Mouse (Mus musculus) embryo, embryonic 10 days (tissue): Measurements from ENCODE around the gene Ccl12.

Source experiments
- DNase-seq: peaks from one replicate; pipeline ENCODE4 v3.0.0-alpha.2; 2015; ENCODE audit warnings: low spot score

Ccl12 gene

DNA sequence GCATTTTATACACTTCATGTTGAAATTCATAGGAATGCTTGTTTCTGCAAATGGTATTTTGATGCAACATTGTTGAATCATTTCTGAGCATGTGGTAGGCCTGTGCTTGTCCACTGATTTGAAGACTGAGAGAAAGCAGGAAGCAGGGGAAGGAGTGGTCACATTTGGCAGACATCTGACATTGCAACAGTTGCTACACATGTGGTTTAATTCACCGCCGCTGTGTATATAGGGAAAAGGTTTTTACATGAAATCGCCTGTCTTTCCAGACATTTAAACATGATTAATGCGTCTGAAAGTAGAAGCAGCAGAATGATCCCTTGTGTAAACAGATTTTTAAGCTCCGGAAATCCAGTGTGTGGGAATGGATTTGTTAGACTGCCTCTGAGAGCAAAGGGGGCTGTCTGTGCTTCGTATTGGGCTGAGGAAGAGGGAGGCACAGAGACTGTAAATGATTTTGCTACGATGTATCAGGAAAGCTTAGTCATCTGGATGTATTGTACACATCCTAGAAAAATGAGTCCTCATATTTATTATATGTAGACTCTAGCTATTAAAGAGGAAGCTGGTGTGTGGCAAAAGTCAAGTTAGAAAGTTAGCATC, 37.9 kb downstream of the Ccl12 start:
- DNase-seq, result no peak
